Comparison of ENCODE assay signal across 28 mouse cellular contexts in the genomic region with DNA sequence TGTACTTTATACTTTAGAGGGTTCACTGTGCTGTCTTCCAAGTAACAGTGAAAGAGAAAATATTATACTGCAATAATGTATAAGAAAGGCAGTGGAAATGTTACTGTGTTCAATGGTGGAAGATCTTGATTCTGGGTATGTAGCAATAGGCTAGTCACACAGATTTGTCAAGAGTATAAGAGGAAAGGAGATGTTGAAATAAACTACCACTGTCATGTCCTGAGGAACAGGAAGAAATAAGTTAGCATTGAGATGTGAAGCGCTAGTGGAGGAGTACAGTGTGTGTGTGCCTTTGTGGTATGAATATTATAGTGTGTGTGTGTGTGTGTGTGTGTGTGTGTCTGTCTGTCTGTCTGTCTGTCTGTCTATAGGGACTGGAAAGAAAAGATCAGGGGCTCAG. TPM values are rescaled to one million over a fixed set of nuclear protein-coding genes. Genes with fewer than 3 reads are reported as not detected.
A peak's percentile ranks its signal among the peaks of the same experiment; 100 is the strongest.
DNase-seq lines count a peak whose midpoint lies in the region; ATAC-seq and TF ChIP-seq lines count a peak whose summit lies in the region.
"Had no signal": no experiment of that assay in that cellular context is flagged by ENCODE, and none has a peak within 500 bp of the region (broad histone marks: within the 10 kb centered on the region; RNA-seq: fewer than 3 reads in every experiment).

No protein-coding gene starts in this region.

- no peak overlapping the region for H3K27ac ChIP-seq in lung, postnatal 0 days (ENCODE audit: low read length)
- H3K27ac ChIP-seq in embryonic facial prominence, embryonic 10.5 days (replicated peaks), result no peak overlapping the region
- H3K27ac ChIP-seq: embryonic facial prominence, embryonic 13.5 days; forebrain, embryonic 12.5 days; forebrain, embryonic 15.5 days; heart, adult 2 months; heart, embryonic 10.5 days; heart, embryonic 13.5 days; hindbrain, embryonic 12.5 days; hindbrain, embryonic 15.5 days had no signal

- no peak for TF ChIP-seq CTCF in lung, postnatal 0 days (IDR thresholded peaks at IDR 0.05)

- DNase-seq in lung, postnatal 0 days (ENCODE audit: low spot score), result peak; percentile 56
- no peak for DNase-seq in lung, postnatal 4 days
- no peak for DNase-seq in layer of hippocampus, postnatal 25 days (ENCODE audit: extremely low spot score in 1 of 2, low spot score in 1 of 2)
- DNase-seq in embryonic facial prominence, embryonic 10.5 days (ENCODE audit: low spot score), result no peak
- DNase-seq: adrenal gland, adult 2 months; adrenal gland, postnatal 14 days; cerebellum, adult 11-12 months; cerebellum, adult 8-10 months; cerebellum, postnatal 10 days; cerebellum, postnatal 36 days; gastrocnemius, postnatal 25 days; heart, adult 2 months; heart, postnatal 14 days; heart, postnatal 4 days had no signal

- ATAC-seq in lung, postnatal 0 days, result no peak
- ATAC-seq in common myeloid progenitor, adult 5-6 weeks (replicated peaks; ENCODE audit: low read depth, poor library complexity, severe bottlenecking), result peak; percentile 79
- ATAC-seq in hematopoietic stem cell, adult 5-6 weeks (replicated peaks in 1 of 2; ENCODE audit: insufficient read depth in 1 of 2, low FRiP score in 2 of 2, low TSS enrichment in 1 of 2, low read depth in 1 of 2, poor library complexity in 2 of 2, severe bottlenecking in 2 of 2), result peak; percentile 43 to 78; a peak in 2 of 4 replicates
- ATAC-seq in monocyte, adult 5-6 weeks (replicated peaks; ENCODE audit: insufficient number of reproducible peaks, low FRiP score, low TSS enrichment, poor library complexity, severe bottlenecking), result peak; percentile 86
- no peak for ATAC-seq in activated CD4-positive, CD25-positive, alpha-beta regulatory T cell, adult 4 months
- ATAC-seq: forebrain, embryonic 15.5 days; Patski had no signal

- H3K9ac ChIP-seq in lung, postnatal 0 days (replicated peaks; ENCODE audit: low read depth), result no peak overlapping the region
- H3K9ac ChIP-seq: embryonic facial prominence, embryonic 13.5 days; forebrain, embryonic 12.5 days; forebrain, embryonic 15.5 days; heart, embryonic 13.5 days; hindbrain, embryonic 12.5 days; hindbrain, embryonic 15.5 days had no signal

- no peaks in the 10 kb centered on the region for H3K36me3 ChIP-seq in lung, postnatal 0 days (ENCODE audit: insufficient read depth, low read length)
- H3K36me3 ChIP-seq in embryonic facial prominence, embryonic 10.5 days (replicated peaks), result no peaks in the 10 kb centered on the region
- H3K36me3 ChIP-seq: embryonic facial prominence, embryonic 13.5 days; forebrain, embryonic 12.5 days; forebrain, embryonic 15.5 days; heart, embryonic 10.5 days; heart, embryonic 13.5 days; hindbrain, embryonic 12.5 days; hindbrain, embryonic 15.5 days had no signal

- TF ChIP-seq EP300 in lung, postnatal 0 days (IDR thresholded peaks at IDR 0.05), result no peak

- no peak overlapping the region for H3K4me3 ChIP-seq in lung, postnatal 0 days (ENCODE audit: low read depth, low read length)
- H3K4me3 ChIP-seq in embryonic facial prominence, embryonic 10.5 days, result no peak overlapping the region
- H3K4me3 ChIP-seq: embryonic facial prominence, embryonic 13.5 days; erythroblast, embryonic 14.5 days; forebrain, embryonic 12.5 days; forebrain, embryonic 15.5 days; heart, adult 2 months; heart, embryonic 10.5 days; heart, embryonic 13.5 days; hindbrain, embryonic 12.5 days; hindbrain, embryonic 15.5 days had no signal

- WGBS in lung, postnatal 0 days, result 81% methylated on average over 1 of the region's 1 CpGs
- WGBS in embryonic facial prominence, embryonic 10.5 days, result 88% methylated on average over 1 of the region's 1 CpGs

- H3K27me3 ChIP-seq in lung, postnatal 0 days (replicated peaks; ENCODE audit: insufficient read depth, low read length), result no peaks in the 10 kb centered on the region
- no peaks in the 10 kb centered on the region for H3K27me3 ChIP-seq in embryonic facial prominence, embryonic 10.5 days (replicated peaks; ENCODE audit: low read depth, poor library complexity, severe bottlenecking)
- H3K27me3 ChIP-seq: embryonic facial prominence, embryonic 13.5 days; forebrain, embryonic 12.5 days; forebrain, embryonic 15.5 days; heart, embryonic 13.5 days; hindbrain, embryonic 12.5 days; hindbrain, embryonic 15.5 days; Patski had no signal

- no peaks in the 10 kb centered on the region for H3K9me3 ChIP-seq in lung, postnatal 0 days (ENCODE audit: low read length)
- no peaks in the 10 kb centered on the region for H3K9me3 ChIP-seq in embryonic facial prominence, embryonic 10.5 days
- H3K9me3 ChIP-seq: forebrain, embryonic 12.5 days; forebrain, embryonic 15.5 days; heart, embryonic 10.5 days; hindbrain, embryonic 12.5 days; hindbrain, embryonic 15.5 days had no signal

- no peak overlapping the region for H3K4me2 ChIP-seq in lung, postnatal 0 days (replicated peaks; ENCODE audit: low read depth, low read length)
- H3K4me2 ChIP-seq: embryonic facial prominence, embryonic 13.5 days; forebrain, embryonic 12.5 days; forebrain, embryonic 15.5 days; heart, embryonic 13.5 days; hindbrain, embryonic 12.5 days; hindbrain, embryonic 15.5 days had no signal

- no peaks in the 10 kb centered on the region for H3K4me1 ChIP-seq in lung, postnatal 0 days (ENCODE audit: insufficient read depth, low read depth, low read length)
- H3K4me1 ChIP-seq in embryonic facial prominence, embryonic 10.5 days, result no peaks in the 10 kb centered on the region
- H3K4me1 ChIP-seq: embryonic facial prominence, embryonic 13.5 days; forebrain, embryonic 12.5 days; forebrain, embryonic 15.5 days; heart, embryonic 13.5 days; hindbrain, embryonic 12.5 days; hindbrain, embryonic 15.5 days had no signal

RNA-seq across cellular contexts. Expression of a gene that starts 15.4 kb away (rescaled TPM):
- polyA plus RNA-seq in lung, postnatal 0 days (2015; fragmentation: Nextera tagmentation; extraction: Ambion mirVana), result 0.27 and 0.44 TPM in 2 replicates
- total RNA-seq in common myeloid progenitor, adult 5-6 weeks (2017), result 8.4 and 10.4 TPM in 2 replicates
- total RNA-seq in hematopoietic stem cell, adult 5-6 weeks (2017), result 18.6 and 24.2 TPM in 2 replicates
- total RNA-seq in monocyte, adult 5-6 weeks (2017), result 12.7 to 31.6 TPM (median 16.9 TPM) in 3 replicates
- 1 to 10 TPM; 1.0 to 1.2 TPM for total RNA-seq in layer of hippocampus, postnatal 25 days (2021)
- 10 to 100 TPM; 10.1 to 14.4 TPM for polyA plus RNA-seq in activated CD4-positive, CD25-positive, alpha-beta regulatory T cell, adult 4 months (2017; shearing (Covaris generic))
- not detected in 2 replicates for polyA plus RNA-seq in embryonic facial prominence, embryonic 10.5 days (2016; fragmentation: Nextera tagmentation; extraction: Ambion mirVana)
- total RNA-seq: ES-E14 had no signal
- polyA plus RNA-seq: erythroblast, embryonic 14.5 days; heart, embryonic 10.5 days had no signal

RNA-seq across cellular contexts. Expression of a gene that starts 51.8 kb away (rescaled TPM):
- 12.6 and 15.6 TPM in 2 replicates for polyA plus RNA-seq in lung, postnatal 0 days (2015; fragmentation: Nextera tagmentation; extraction: Ambion mirVana)
- 38.9 and 39.1 TPM in 2 replicates for total RNA-seq in common myeloid progenitor, adult 5-6 weeks (2017)
- 61.7 and 63.0 TPM in 2 replicates for total RNA-seq in hematopoietic stem cell, adult 5-6 weeks (2017)
- total RNA-seq in monocyte, adult 5-6 weeks (2017), result 13.6 to 60.0 TPM (median 22.9 TPM) in 3 replicates
- total RNA-seq in layer of hippocampus, postnatal 25 days (2021), result 1 to 10 TPM; 2.2 TPM
- polyA plus RNA-seq in activated CD4-positive, CD25-positive, alpha-beta regulatory T cell, adult 4 months (2017; shearing (Covaris generic)), result 100 to 1,000 TPM; 226 to 256 TPM
- 0.69 and 1.0 TPM in 2 replicates for polyA plus RNA-seq in embryonic facial prominence, embryonic 10.5 days (2016; fragmentation: Nextera tagmentation; extraction: Ambion mirVana)

Comparison
In these comparisons a context has a peak if more than half of its experiments do, and no peak if none do; other contexts are left out.
1. ATAC-seq: peak in common myeloid progenitor, adult 5-6 weeks (single experiment), hematopoietic stem cell, adult 5-6 weeks (2 of 2) and monocyte, adult 5-6 weeks (single experiment); none in lung, postnatal 0 days (single experiment) and activated CD4-positive, CD25-positive, alpha-beta regulatory T cell, adult 4 months (single experiment).